Mouse (Mus musculus): Measurements from ENCODE around the gene Pan2. TPM values are rescaled to one million over a fixed set of nuclear protein-coding genes. Genes with fewer than 3 reads are reported as not detected.

Pan2 gene
- 43.5 TPM for total RNA-seq (2023)

GRCm38 (mm10) chr10:128303126-128304021 is at the start of gene Pan2:
Gene Pan2, plus strand, starts transcription at chr10:128303335.

DNA sequence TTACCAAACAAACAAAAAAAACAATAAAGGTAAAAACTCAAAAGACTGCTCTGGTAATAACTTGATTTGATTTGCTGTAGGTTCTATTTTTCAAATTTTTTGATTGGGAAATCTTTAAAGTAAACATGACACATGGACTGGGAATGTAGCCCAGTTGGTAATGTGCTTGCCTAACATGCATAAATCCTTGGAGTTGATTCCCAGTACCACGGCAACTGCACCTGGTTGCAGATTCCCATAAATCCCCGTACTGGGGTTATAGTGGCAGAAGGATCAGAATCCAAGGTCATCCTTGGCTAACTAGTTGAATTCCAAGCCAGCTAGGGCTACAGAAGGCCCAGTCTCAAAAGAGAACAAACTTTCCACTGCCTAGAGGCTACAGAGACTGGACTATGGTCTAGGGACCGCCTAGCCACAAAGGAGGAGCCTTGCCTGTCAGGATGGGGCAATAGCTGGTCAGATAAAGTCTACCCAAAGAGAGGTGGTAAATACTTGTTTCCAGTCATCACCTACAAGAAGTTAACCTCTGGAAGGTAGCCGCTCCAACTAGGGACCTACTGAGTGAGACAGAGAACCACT is 49.4 kb upstream of the Pan2 start, which contains the start of gene Apon:
Gene Apon (plus strand): TSS at position 420 of the 579 bp plus-strand sequence.

GRCm38 (mm10) chr10:128268371-128268770 is 34.8 kb upstream of the Pan2 start, which contains the start of gene Apof:
Gene Apof, plus strand, starts transcription at chr10:128268671.

GRCm38 (mm10) chr10:128270287-128270841 is 32.8 kb upstream of the Pan2 start, which contains the start of gene Stat2:
Gene Stat2, plus strand, starts transcription at chr10:128270559.

GRCm38 (mm10) chr10:128298702-128299171 is 4.4 kb upstream of the Pan2 start, which contains the start of gene Il23a:
Gene Il23a, minus strand, starts transcription at chr10:128298752.

DNA sequence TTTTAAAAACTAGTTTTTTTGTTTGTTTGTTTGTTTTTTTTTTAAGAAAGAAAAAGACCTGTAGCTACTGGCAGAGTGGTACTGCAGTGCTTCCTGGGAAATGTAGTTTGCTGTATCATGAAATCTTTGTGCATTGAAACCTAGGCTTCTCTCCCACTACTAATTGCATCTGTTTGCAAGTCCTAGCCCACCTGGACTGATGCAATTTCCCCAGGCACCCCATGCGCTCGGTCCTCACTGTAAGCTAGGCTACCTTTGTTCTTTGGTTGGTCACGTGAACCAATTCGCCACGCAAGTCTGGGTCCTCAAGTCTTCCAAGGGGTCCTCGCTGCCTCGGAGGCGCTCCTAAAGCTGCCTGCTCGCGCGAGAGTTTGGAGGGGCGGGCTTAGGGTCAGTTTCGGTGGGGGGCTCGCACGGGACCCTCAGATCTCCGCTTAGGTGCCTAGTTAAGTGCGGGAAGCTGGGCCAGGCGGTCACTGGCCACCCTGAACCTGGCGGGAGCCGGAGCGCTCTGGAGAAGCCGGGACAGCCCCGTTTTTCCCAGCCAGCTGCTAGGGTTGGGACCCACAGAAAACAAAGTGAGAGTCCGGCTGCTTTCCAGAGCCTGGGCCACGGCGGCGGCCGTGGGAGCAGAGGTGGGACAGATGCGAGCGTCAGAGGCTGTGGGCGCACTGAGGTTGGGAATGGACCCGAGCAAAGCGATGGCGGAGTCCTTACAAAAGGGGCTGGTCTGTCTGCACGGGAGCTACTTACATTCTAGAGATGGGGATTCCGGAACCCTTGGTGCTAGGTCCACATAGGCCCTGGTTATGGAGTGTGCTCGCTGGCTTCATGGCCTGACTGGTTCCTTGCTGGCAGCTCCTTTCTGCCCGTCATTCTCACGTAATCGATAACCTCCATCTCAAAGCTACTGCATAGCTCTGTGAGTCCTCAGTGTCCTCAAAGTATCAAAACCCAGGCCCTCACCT is 19.3 kb downstream of the Pan2 start, which contains the start of gene Cnpy2:
Gene Cnpy2 (plus strand): TSS at position 319 of the 968 bp plus-strand sequence.

GRCm38 (mm10) chr10:128337306-128338181 is 34.4 kb downstream of the Pan2 start, which contains the start of gene Cs:
Gene Cs, plus strand, starts transcription at chr10:128337734.

DNA sequence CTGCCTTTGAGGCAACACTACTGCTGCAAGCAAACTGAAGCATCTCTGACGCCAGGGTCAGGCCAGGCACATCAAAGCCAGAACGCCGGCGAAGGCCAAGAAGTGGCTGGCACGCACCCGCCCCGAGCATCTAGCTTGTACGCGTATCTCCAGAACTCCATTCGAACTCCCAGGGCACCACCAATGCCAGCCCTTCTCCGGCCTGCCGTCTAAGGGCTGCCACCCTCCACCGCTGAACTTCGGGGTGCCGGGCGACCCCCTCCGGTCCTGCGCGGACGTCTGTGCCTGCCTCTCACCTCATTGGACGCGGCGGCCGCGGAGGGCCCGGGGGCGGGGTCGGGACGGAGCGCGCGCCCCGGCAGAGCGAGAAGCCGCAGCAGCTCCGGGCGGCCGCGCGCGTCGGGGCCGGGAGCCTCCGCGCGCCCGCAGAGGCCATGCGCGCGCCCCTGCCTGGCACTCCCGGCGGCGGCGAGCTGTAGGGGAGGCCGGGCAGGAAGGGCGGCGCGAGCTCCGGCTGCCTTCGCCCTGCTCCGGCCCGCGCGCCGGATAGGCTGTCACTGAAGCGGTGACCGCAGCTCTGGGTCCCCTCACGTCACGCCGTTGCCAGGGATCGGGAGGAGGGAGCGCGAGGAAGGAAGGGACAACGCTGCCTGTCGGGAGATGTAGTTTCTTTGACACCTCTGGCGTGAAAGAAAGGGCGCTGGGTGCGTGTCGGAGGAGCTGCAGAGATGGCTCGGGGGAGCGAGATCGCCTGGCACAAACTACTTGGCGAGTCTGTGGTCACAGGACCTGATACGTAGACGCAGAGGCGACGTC is 65.5 kb downstream of the Pan2 start, which contains the start of gene Coq10a:
Gene Coq10a (minus strand): TSS at position 596 of the 816 bp plus-strand sequence.

Other genes with a start within 250 kb of the Pan2 start
- gene Ptges3, start 244.4 kb upstream of the Pan2 start, total RNA-seq (2023): 132 TPM
- gene Atp5b, start 220.1 kb upstream of the Pan2 start, total RNA-seq (2023): 633 TPM
- 108 TPM for gene Baz2a, start 211.8 kb upstream of the Pan2 start, total RNA-seq (2023)
- 36.0 TPM for gene Rbms2, start 123.0 kb upstream of the Pan2 start, total RNA-seq (2023)
- gene Gls2, start 108.9 kb upstream of the Pan2 start, total RNA-seq (2023): 2.0 TPM
- 19.9 TPM for gene Spryd4, start 91.5 kb upstream of the Pan2 start, total RNA-seq (2023)
- gene Mip, start 77.5 kb upstream of the Pan2 start, total RNA-seq (2023): not detected
- 25.4 TPM for gene Timeless, start 71.3 kb upstream of the Pan2 start, total RNA-seq (2023)
- 0.56 TPM for gene Apon, start 49.2 kb upstream of the Pan2 start, total RNA-seq (2023)
- not detected for gene Apof, start 34.7 kb upstream of the Pan2 start, total RNA-seq (2023)
- gene Stat2, start 32.8 kb upstream of the Pan2 start, total RNA-seq (2023): 60.8 TPM
- not detected for gene Il23a, start 4.6 kb upstream of the Pan2 start, total RNA-seq (2023)
- gene Cnpy2, start 19.1 kb downstream of the Pan2 start, total RNA-seq (2023): 26.1 TPM
- 81.9 TPM for gene Cs, start 34.4 kb downstream of the Pan2 start, total RNA-seq (2023)
- 27.4 TPM for gene Coq10a, start 65.7 kb downstream of the Pan2 start, total RNA-seq (2023)
- 49.6 TPM for gene Ankrd52, start 73.8 kb downstream of the Pan2 start, total RNA-seq (2023)
- gene Slc39a5, start 97.9 kb downstream of the Pan2 start, total RNA-seq (2023): not detected
- 42.4 TPM for gene Nabp2, start 108.2 kb downstream of the Pan2 start, total RNA-seq (2023)
- 26.1 TPM for gene Rnf41, start 108.3 kb downstream of the Pan2 start, total RNA-seq (2023)
- 112 TPM for gene Smarcc2, start 155.9 kb downstream of the Pan2 start, total RNA-seq (2023)
- 818 TPM for gene Myl6, start 190.8 kb downstream of the Pan2 start, total RNA-seq (2023)
- not detected for gene Myl6b, start 195.3 kb downstream of the Pan2 start, total RNA-seq (2023)
- gene Esyt1, start 222.5 kb downstream of the Pan2 start, total RNA-seq (2023): 244 TPM
- gene Zc3h10, start 244.4 kb downstream of the Pan2 start, total RNA-seq (2023): 26.7 TPM
- gene Rpl41, start 246.0 kb downstream of the Pan2 start, total RNA-seq (2023): 3,926 TPM